Mouse (Mus musculus): ENCODE results near the gene Lyrm7.

DNA sequence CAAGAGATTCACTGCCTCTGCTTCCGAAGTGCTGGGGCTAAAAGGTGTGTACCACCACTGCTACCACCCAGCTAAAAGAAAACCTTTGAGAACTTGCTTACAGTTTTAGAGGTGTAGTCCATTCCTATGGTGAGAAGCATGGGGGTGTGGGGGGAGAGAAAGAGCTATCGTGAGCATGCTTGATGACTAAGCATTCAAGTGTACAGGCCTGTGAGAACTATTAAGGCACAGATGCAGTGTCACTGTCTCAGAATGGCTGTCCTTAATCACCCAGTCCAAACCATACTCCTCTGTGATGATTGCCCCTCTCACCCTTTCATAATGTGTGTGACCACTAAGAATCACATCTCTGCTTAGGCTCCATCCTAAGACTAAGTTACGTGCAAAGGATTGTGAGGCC, 8.6 kb upstream of the Lyrm7 start:
- TF ChIP-seq CTCF (conservative IDR thresholded peaks at IDR 0.05; ENCODE audit: low read length) (no peak), NANOG (IDR thresholded peaks at IDR 0.05; ENCODE audit: borderline replicate concordance, low read length) (no peak)

All from E14TG2a.4 (cell line).